Mouse (Mus musculus): ENCODE measurements at regions not wholly inside any gene's neighbourhood (a gene's known extent, or its start where the extent isn't known, plus 50 kb on each side); places are given as distances from the start of the nearest gene placed in this dataset.

DNA sequence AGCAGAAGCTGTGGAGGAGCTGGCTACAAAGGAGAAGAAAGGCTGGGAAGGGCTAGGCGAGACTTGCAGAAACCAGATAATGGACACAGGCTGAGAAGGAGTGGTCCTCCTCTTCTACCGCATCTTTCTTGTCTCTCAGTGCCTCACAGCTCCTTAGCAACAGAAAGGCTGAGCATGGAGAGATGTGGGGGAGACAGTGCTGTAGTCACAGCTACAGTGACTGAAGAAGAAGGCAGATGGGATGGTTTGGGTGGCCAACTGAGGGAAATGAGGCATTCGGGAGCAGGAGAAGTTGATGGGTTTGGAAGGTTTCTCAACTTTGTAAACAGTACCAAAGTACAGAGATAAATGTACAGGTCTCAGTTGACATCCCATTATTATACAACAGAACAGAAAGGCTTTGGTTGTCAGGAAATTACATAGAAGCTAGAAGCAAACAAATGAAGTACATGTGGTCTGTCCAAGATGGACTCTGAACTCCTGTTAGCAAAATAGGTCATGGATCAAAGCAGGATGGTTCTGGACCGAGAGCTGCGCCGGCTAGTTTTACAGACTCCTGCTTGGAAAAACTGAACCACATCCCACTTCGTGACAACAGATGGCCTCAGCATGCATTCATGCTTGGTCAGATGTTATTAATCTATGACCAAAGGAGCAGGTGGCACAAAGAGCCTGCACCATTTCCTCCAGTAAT, 160.4 kb downstream of the 1190002N15Rik start:
- H3K4me2 ChIP-seq (replicated peaks; ENCODE audit: low read depth, low read length), result no peak overlapping the region
- H3K36me3 ChIP-seq (ENCODE audit: control insufficient read depth, insufficient read depth, low read length), result no peaks in the 10 kb centered on the region
- H3K4me3 ChIP-seq (ENCODE audit: low read depth, low read length), result no peak overlapping the region
- H3K27ac ChIP-seq (ENCODE audit: low read length), result no peak overlapping the region
- 0 out of 2 replicates have a peak, but pooled peaks cover 3% of the 10 kb centered on the region for H3K4me1 ChIP-seq (ENCODE audit: control insufficient read depth, insufficient read depth, low read length)
- no peak overlapping the region for H3K9ac ChIP-seq (replicated peaks; ENCODE audit: low read depth, low read length)
- no peaks in the 10 kb centered on the region for H3K27me3 ChIP-seq (ENCODE audit: control insufficient read depth, insufficient read depth, low read length)
- WGBS, result 61% methylated on average over 7 of the region's 7 CpGs
- ATAC-seq (ENCODE audit: insufficient number of reproducible peaks, insufficient read depth, low FRiP score, low read depth), result no peak
- H3K9me3 ChIP-seq (ENCODE audit: control insufficient read depth, low read depth, low read length), result no peaks in the 10 kb centered on the region

DNA sequence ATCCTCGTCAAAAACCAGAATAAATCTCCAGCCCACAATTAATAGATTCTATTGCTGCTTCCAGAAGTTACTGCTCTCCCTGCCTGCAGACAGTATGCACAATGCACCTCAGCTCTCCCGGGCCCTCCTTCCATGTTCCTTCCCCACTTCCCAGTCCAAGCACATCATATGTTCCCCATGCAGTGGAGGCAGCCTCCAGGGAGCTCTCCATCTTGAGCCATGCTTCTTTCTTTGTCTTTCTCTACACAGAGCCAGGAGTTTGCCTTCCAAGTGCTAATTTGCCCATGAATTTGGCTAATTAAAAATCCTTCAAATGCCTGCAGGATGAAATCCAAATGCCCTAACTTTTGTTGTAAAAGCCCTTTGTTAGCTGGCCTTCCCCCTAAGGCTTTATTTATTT, 166.9 kb downstream of the 1190002N15Rik start:
- H3K4me3 ChIP-seq (ENCODE audit: low read depth, low read length), result no peak overlapping the region
- WGBS, result 77% methylated on average over 2 of the region's 2 CpGs
- no peak for ATAC-seq (ENCODE audit: insufficient number of reproducible peaks, insufficient read depth, low FRiP score, low read depth)

DNA sequence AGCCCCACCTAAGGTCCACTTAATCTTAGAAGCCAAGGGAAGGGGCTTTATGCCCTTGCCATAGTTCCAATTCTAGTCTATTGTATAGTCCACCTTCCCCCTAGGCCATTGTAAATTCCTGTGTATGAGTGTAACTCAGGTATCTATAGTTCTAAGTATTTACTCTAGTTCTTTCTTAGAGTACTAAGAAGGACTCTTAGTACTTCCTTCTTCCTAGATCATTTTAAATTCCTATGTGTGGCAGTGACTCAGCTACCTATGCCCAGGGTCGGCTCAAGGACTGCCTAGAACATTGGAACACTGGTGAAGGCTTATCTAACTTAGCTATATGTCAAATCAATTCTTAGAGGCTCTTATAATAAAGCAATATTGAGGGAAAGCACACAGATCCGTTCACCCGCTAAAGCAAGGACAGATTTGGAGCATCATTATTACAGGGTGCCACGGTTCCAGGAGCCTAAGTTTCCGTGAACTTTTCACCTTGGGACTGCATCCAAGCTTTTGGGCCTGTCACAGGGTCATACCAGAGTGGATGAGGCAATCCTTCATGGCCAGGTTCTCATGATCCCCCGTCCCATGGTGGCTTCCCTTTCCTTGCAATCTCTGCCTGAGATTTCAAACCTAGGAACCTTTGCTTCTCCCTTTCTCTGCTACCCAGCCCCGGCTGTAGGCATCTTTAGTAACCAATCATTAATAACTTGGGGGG, 169.5 kb downstream of the 1190002N15Rik start:
- ATAC-seq (ENCODE audit: insufficient number of reproducible peaks, insufficient read depth, low FRiP score, low read depth), result no peak
- Histone ChIP-seq H3K27ac (ENCODE audit: low read length) (no peak overlapping the region), H3K4me3 (ENCODE audit: low read depth, low read length) (no peak overlapping the region), H3K9ac (replicated peaks; ENCODE audit: low read depth, low read length) (no peak overlapping the region), H3K4me1 (ENCODE audit: control insufficient read depth, insufficient read depth, low read length) (no peaks in the 10 kb centered on the region), H3K4me2 (replicated peaks; ENCODE audit: low read depth, low read length) (no peak overlapping the region), H3K27me3 (ENCODE audit: control insufficient read depth, insufficient read depth, low read length) (no peaks in the 10 kb centered on the region), H3K9me3 (ENCODE audit: control insufficient read depth, low read depth, low read length) (no peaks in the 10 kb centered on the region), H3K36me3 (ENCODE audit: control insufficient read depth, insufficient read depth, low read length) (no peaks in the 10 kb centered on the region)
- 78% methylated on average over 7 of the region's 7 CpGs for WGBS

More for the DNA sequence above, 166.9 kb downstream of the 1190002N15Rik start:
- Histone ChIP-seq H3K4me1 (ENCODE audit: control insufficient read depth, insufficient read depth, low read length) (no peaks in the 10 kb centered on the region), H3K9ac (replicated peaks; ENCODE audit: low read depth, low read length) (no peak overlapping the region), H3K27ac (ENCODE audit: low read length) (no peak overlapping the region), H3K9me3 (ENCODE audit: control insufficient read depth, low read depth, low read length) (no peaks in the 10 kb centered on the region), H3K4me2 (replicated peaks; ENCODE audit: low read depth, low read length) (no peak overlapping the region), H3K36me3 (ENCODE audit: control insufficient read depth, insufficient read depth, low read length) (no peaks in the 10 kb centered on the region), H3K27me3 (ENCODE audit: control insufficient read depth, insufficient read depth, low read length) (no peaks in the 10 kb centered on the region)

GRCm38 (mm10) chr9:94361877-94362697, 175.8 kb downstream of the 1190002N15Rik start:
- no peaks in the 10 kb centered on the region for H3K27me3 ChIP-seq (ENCODE audit: control insufficient read depth, insufficient read depth, low read length)
- no peak overlapping the region for H3K9ac ChIP-seq (replicated peaks; ENCODE audit: low read depth, low read length)
- no peak overlapping the region for H3K4me2 ChIP-seq (replicated peaks; ENCODE audit: low read depth, low read length)
- H3K27ac ChIP-seq (ENCODE audit: low read length), result no peak overlapping the region
- H3K4me1 ChIP-seq (ENCODE audit: control insufficient read depth, insufficient read depth, low read length), result no peaks in the 10 kb centered on the region
- H3K9me3 ChIP-seq (ENCODE audit: control insufficient read depth, low read depth, low read length), result no peaks in the 10 kb centered on the region
- 63% methylated on average over 7 of the region's 7 CpGs for WGBS
- no peak for ATAC-seq (ENCODE audit: insufficient number of reproducible peaks, insufficient read depth, low FRiP score, low read depth)
- no peaks in the 10 kb centered on the region for H3K36me3 ChIP-seq (ENCODE audit: control insufficient read depth, insufficient read depth, low read length)
- H3K4me3 ChIP-seq (ENCODE audit: low read depth, low read length), result no peak overlapping the region

DNA sequence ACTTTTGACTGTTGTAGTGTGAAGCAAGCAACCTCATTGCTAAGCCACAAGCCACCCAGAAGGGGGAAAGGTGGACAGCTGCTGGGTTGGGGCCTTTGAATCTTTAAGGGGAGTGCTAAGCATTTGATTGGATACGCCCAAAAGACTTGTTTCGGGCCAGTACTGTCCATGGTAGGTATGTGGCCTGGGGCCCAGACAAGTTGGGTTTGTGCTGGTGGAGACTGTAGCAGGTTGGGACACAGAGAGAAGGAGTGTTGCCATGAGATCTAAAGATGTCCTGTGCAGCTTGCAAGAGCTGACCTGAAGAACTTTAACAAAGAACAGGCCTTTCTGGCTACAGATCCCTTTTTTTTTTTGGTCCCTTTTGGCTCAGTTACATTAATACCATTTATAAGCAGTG, 176.9 kb downstream of the 1190002N15Rik start:
- H3K9me3 ChIP-seq (ENCODE audit: control insufficient read depth, low read depth, low read length), result no peaks in the 10 kb centered on the region
- no peaks in the 10 kb centered on the region for H3K27me3 ChIP-seq (ENCODE audit: control insufficient read depth, insufficient read depth, low read length)
- no peaks in the 10 kb centered on the region for H3K4me1 ChIP-seq (ENCODE audit: control insufficient read depth, insufficient read depth, low read length)
- no peaks in the 10 kb centered on the region for H3K36me3 ChIP-seq (ENCODE audit: control insufficient read depth, insufficient read depth, low read length)
- 77% methylated on average over 2 of the region's 2 CpGs for WGBS
- no peak overlapping the region for H3K9ac ChIP-seq (replicated peaks; ENCODE audit: low read depth, low read length)
- H3K4me2 ChIP-seq (replicated peaks; ENCODE audit: low read depth, low read length), result no peak overlapping the region
- H3K4me3 ChIP-seq (ENCODE audit: low read depth, low read length), result no peak overlapping the region
- H3K27ac ChIP-seq (ENCODE audit: low read length), result no peak overlapping the region
- ATAC-seq (ENCODE audit: insufficient number of reproducible peaks, insufficient read depth, low FRiP score, low read depth), result no peak

DNA sequence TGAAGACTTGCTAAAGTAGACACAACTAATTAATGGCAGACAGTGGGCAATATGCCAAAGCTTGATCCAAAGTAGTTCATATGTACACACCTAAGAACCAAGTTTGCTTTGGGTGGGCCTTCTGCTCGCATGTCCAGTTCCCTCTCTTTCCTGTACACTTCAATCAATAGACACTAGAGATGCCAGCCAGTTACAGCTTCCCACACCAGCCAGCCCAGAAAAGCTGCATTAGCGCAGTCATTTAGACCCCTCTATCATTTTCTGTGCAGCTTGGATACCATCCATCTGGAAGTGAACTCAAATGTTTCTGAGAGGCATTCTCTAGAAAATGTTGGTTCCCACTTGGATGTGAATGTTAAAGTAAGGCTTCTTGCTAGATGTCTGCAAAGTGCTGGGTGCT, 179.7 kb downstream of the 1190002N15Rik start:
- 62% methylated on average over 2 of the region's 2 CpGs for WGBS
- Histone ChIP-seq H3K36me3 (ENCODE audit: control insufficient read depth, insufficient read depth, low read length) (no peaks in the 10 kb centered on the region), H3K4me3 (ENCODE audit: low read depth, low read length) (no peak overlapping the region), H3K4me1 (ENCODE audit: control insufficient read depth, insufficient read depth, low read length) (no peaks in the 10 kb centered on the region), H3K9ac (replicated peaks; ENCODE audit: low read depth, low read length) (no peak overlapping the region), H3K27me3 (ENCODE audit: control insufficient read depth, insufficient read depth, low read length) (no peaks in the 10 kb centered on the region), H3K4me2 (replicated peaks; ENCODE audit: low read depth, low read length) (no peak overlapping the region), H3K27ac (ENCODE audit: low read length) (no peak overlapping the region), H3K9me3 (ENCODE audit: control insufficient read depth, low read depth, low read length) (no peaks in the 10 kb centered on the region)
- no peak for ATAC-seq (ENCODE audit: insufficient number of reproducible peaks, insufficient read depth, low FRiP score, low read depth)

- H3K4me2 ChIP-seq (replicated peaks; ENCODE audit: low read depth, low read length), result no peak overlapping the region
- no peak overlapping the region for H3K27ac ChIP-seq (ENCODE audit: low read length)
- H3K4me3 ChIP-seq (ENCODE audit: low read depth, low read length), result no peak overlapping the region
- H3K27me3 ChIP-seq (ENCODE audit: control insufficient read depth, insufficient read depth, low read length), result no peaks in the 10 kb centered on the region
- no peak overlapping the region for H3K9ac ChIP-seq (replicated peaks; ENCODE audit: low read depth, low read length)
- no peaks in the 10 kb centered on the region for H3K9me3 ChIP-seq (ENCODE audit: control insufficient read depth, low read depth, low read length)
- no peaks in the 10 kb centered on the region for H3K36me3 ChIP-seq (ENCODE audit: control insufficient read depth, insufficient read depth, low read length)
- ATAC-seq (ENCODE audit: insufficient number of reproducible peaks, insufficient read depth, low FRiP score, low read depth), result no peak
- 85% methylated on average over 4 of the region's 4 CpGs for WGBS
- no peaks in the 10 kb centered on the region for H3K4me1 ChIP-seq (ENCODE audit: control insufficient read depth, insufficient read depth, low read length)
These were observed 195.9 kb downstream of the 1190002N15Rik start for GRCm38 (mm10) chr9:94342011-94342410.

DNA sequence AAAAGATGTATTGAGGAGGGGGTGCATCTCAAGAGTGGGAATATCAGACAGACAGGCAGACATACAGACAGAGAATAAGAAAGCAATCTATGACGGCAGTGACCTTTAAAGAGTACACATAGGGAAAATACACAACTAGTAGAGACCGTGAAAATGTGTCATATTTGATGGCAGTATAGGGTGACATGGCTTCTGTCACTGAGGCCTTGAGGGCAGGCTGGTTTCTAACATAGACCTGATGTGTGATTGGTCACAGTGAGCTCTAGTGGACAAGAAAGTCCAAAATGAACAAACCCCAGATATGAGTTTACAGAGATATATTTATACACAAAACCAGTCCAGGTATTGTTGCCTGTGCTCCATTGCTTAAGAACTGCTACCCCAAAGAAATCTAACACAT, 196.3 kb downstream of the 1190002N15Rik start:
- 89% methylated on average over 2 of the region's 2 CpGs for WGBS
- H3K4me2 ChIP-seq (replicated peaks; ENCODE audit: low read depth, low read length), result no peak overlapping the region
- H3K9me3 ChIP-seq (ENCODE audit: control insufficient read depth, low read depth, low read length), result no peaks in the 10 kb centered on the region
- H3K27ac ChIP-seq (ENCODE audit: low read length), result no peak overlapping the region
- H3K4me3 ChIP-seq (ENCODE audit: low read depth, low read length), result no peak overlapping the region
- ATAC-seq (ENCODE audit: insufficient number of reproducible peaks, insufficient read depth, low FRiP score, low read depth), result no peak
- H3K9ac ChIP-seq (replicated peaks; ENCODE audit: low read depth, low read length), result no peak overlapping the region
- no peaks in the 10 kb centered on the region for H3K4me1 ChIP-seq (ENCODE audit: control insufficient read depth, insufficient read depth, low read length)
- no peaks in the 10 kb centered on the region for H3K36me3 ChIP-seq (ENCODE audit: control insufficient read depth, insufficient read depth, low read length)
- no peaks in the 10 kb centered on the region for H3K27me3 ChIP-seq (ENCODE audit: control insufficient read depth, insufficient read depth, low read length)

All from stomach, embryonic 14.5 days (tissue).